Mouse (Mus musculus): Measurements from ENCODE around the gene Samd1. TPM values are rescaled to one million over a fixed set of nuclear protein-coding genes. Genes with fewer than 3 reads are reported as not detected.
"Not testable (repeated sequence)": the region's sequence is repeated elsewhere in the genome, so short reads cannot be mapped to it uniquely, and the experiment has no call there.

Gene Samd1
- polyA plus RNA-seq, 1 experiment, result 50.5 TPM

GRCm38 (mm10) chr8:83977646-83978045 lies 19.8 kb upstream of the Samd1 start:
- Histone ChIP-seq H3K4me1 (ENCODE audit: control insufficient read depth, insufficient read depth, low read length) (peaks cover 51% of the 10 kb centered on the region), H3K27ac (ENCODE audit: insufficient read depth, low read length) (peak overlapping the region; percentile 28; the same call in 1 of the 2 replicates), H3K27me3 (ENCODE audit: control insufficient read depth, insufficient read depth, low read length) (no peaks in the 10 kb centered on the region), H3K4me3 (replicated peaks; ENCODE audit: insufficient read depth, low read depth, low read length) (peak overlapping the region; percentile 48)
- WGBS, result 5% methylated on average over 6 of the region's 6 CpGs
- DNase-seq, result no peak
- no peak for TF ChIP-seq POLR2A (IDR thresholded peaks at IDR 0.05; ENCODE audit: borderline replicate concordance, insufficient read depth, low read length)
- TF ChIP-seq CTCF (IDR thresholded peaks at IDR 0.05; ENCODE audit: borderline replicate concordance, insufficient read depth, low read depth, low read length), result no peak

- TF ChIP-seq CTCF (IDR thresholded peaks at IDR 0.05; ENCODE audit: borderline replicate concordance, insufficient read depth, low read depth, low read length), result no peak
- no peak for TF ChIP-seq POLR2A (IDR thresholded peaks at IDR 0.05; ENCODE audit: borderline replicate concordance, insufficient read depth, low read length)
- H3K4me1 ChIP-seq (ENCODE audit: control insufficient read depth, insufficient read depth, low read length), result peaks cover 51% of the 10 kb centered on the region
- WGBS, result 49% methylated on average over 9 of the region's 9 CpGs
- no peak overlapping the region for H3K4me3 ChIP-seq (replicated peaks; ENCODE audit: insufficient read depth, low read depth, low read length)
- DNase-seq, result no peak
- no peaks in the 10 kb centered on the region for H3K27me3 ChIP-seq (ENCODE audit: control insufficient read depth, insufficient read depth, low read length)
- H3K27ac ChIP-seq (ENCODE audit: insufficient read depth, low read length), result 0 out of 2 replicates have a peak overlapping the region, but pooled peaks have one; percentile 19
Measured at GRCm38 (mm10) chr8:83978200-83978599, 19.3 kb upstream of the Samd1 start.

GRCm38 (mm10) chr8:83980250-83980649 lies 17.2 kb upstream of the Samd1 start:
- DNase-seq, result no peak
- no peaks in the 10 kb centered on the region for H3K27me3 ChIP-seq (ENCODE audit: control insufficient read depth, insufficient read depth, low read length)
- H3K4me1 ChIP-seq (ENCODE audit: control insufficient read depth, insufficient read depth, low read length), result peaks cover 46% of the 10 kb centered on the region
- 13% methylated on average over 1 of the region's 1 CpGs for WGBS
- no peak overlapping the region for H3K4me3 ChIP-seq (replicated peaks; ENCODE audit: insufficient read depth, low read depth, low read length)
- H3K27ac ChIP-seq (ENCODE audit: insufficient read depth, low read length), result peak overlapping the region; percentile 73
- TF ChIP-seq POLR2A (IDR thresholded peaks at IDR 0.05; ENCODE audit: borderline replicate concordance, insufficient read depth, low read length) (no peak), CTCF (IDR thresholded peaks at IDR 0.05; ENCODE audit: borderline replicate concordance, insufficient read depth, low read depth, low read length) (no peak)

GRCm38 (mm10) chr8:83980845-83981244 lies 16.6 kb upstream of the Samd1 start:
- no peak overlapping the region for H3K4me3 ChIP-seq (replicated peaks; ENCODE audit: insufficient read depth, low read depth, low read length)
- no peak for TF ChIP-seq CTCF (IDR thresholded peaks at IDR 0.05; ENCODE audit: borderline replicate concordance, insufficient read depth, low read depth, low read length)
- no peak for TF ChIP-seq POLR2A (IDR thresholded peaks at IDR 0.05; ENCODE audit: borderline replicate concordance, insufficient read depth, low read length)
- 21% methylated on average over 8 of the region's 8 CpGs for WGBS
- no peaks in the 10 kb centered on the region for H3K27me3 ChIP-seq (ENCODE audit: control insufficient read depth, insufficient read depth, low read length)
- no peak for DNase-seq
- peaks cover 46% of the 10 kb centered on the region for H3K4me1 ChIP-seq (ENCODE audit: control insufficient read depth, insufficient read depth, low read length)
- H3K27ac ChIP-seq (ENCODE audit: insufficient read depth, low read length), result peak overlapping the region; percentile 27; the same call in 1 of the 2 replicates

- Histone ChIP-seq H3K27me3 (ENCODE audit: control insufficient read depth, insufficient read depth, low read length) (no peaks in the 10 kb centered on the region), H3K4me3 (replicated peaks; ENCODE audit: insufficient read depth, low read depth, low read length) (no peak overlapping the region), H3K4me1 (ENCODE audit: control insufficient read depth, insufficient read depth, low read length) (peaks cover 46% of the 10 kb centered on the region), H3K27ac (ENCODE audit: insufficient read depth, low read length) (peak overlapping the region; percentile 27; the same call in 1 of the 2 replicates)
- DNase-seq, result peak in 1 of 2 experiments; percentile 52
- 25% methylated on average over 7 of the region's 7 CpGs for WGBS
- TF ChIP-seq POLR2A (IDR thresholded peaks at IDR 0.05; ENCODE audit: borderline replicate concordance, insufficient read depth, low read length) (no peak), CTCF (IDR thresholded peaks at IDR 0.05; ENCODE audit: borderline replicate concordance, insufficient read depth, low read depth, low read length) (no peak)
Measured at GRCm38 (mm10) chr8:83981533-83981932, 15.9 kb upstream of the Samd1 start.

- DNase-seq, result no peak
- TF ChIP-seq POLR2A (IDR thresholded peaks at IDR 0.05; ENCODE audit: borderline replicate concordance, insufficient read depth, low read length), result no peak
- no peak for TF ChIP-seq CTCF (IDR thresholded peaks at IDR 0.05; ENCODE audit: borderline replicate concordance, insufficient read depth, low read depth, low read length)
- peaks cover 39% of the 10 kb centered on the region for H3K4me1 ChIP-seq (ENCODE audit: control insufficient read depth, insufficient read depth, low read length)
- no peak overlapping the region for H3K27ac ChIP-seq (ENCODE audit: insufficient read depth, low read length)
- no peak overlapping the region for H3K4me3 ChIP-seq (replicated peaks; ENCODE audit: insufficient read depth, low read depth, low read length)
- H3K27me3 ChIP-seq (ENCODE audit: control insufficient read depth, insufficient read depth, low read length), result no peaks in the 10 kb centered on the region
- WGBS, result 83% methylated on average over 4 of the region's 4 CpGs
Measured at GRCm38 (mm10) chr8:83982449-83982848, 15.0 kb upstream of the Samd1 start.

GRCm38 (mm10) chr8:83983222-83983621 lies 14.2 kb upstream of the Samd1 start:
- not testable (repeated sequence) for H3K27ac ChIP-seq (ENCODE audit: insufficient read depth, low read length); H3K4me3 ChIP-seq (replicated peaks; ENCODE audit: insufficient read depth, low read depth, low read length); DNase-seq; H3K27me3 ChIP-seq (ENCODE audit: control insufficient read depth, insufficient read depth, low read length)
- H3K4me1 ChIP-seq (ENCODE audit: control insufficient read depth, insufficient read depth, low read length), result peaks cover 31% of the 10 kb centered on the region
- 95% methylated on average over 2 of the region's 2 CpGs for WGBS

GRCm38 (mm10) chr8:83989243-83989642 lies 8.2 kb upstream of the Samd1 start:
- WGBS, result 83% methylated on average over 7 of the region's 7 CpGs
- no peaks in the 10 kb centered on the region for H3K4me1 ChIP-seq (ENCODE audit: control insufficient read depth, insufficient read depth, low read length)
- DNase-seq, result no peak
- no peak overlapping the region for H3K4me3 ChIP-seq (replicated peaks; ENCODE audit: insufficient read depth, low read depth, low read length)
- no peaks in the 10 kb centered on the region for H3K27me3 ChIP-seq (ENCODE audit: control insufficient read depth, insufficient read depth, low read length)
- no peak overlapping the region for H3K27ac ChIP-seq (ENCODE audit: insufficient read depth, low read length)
- TF ChIP-seq CTCF (IDR thresholded peaks at IDR 0.05; ENCODE audit: borderline replicate concordance, insufficient read depth, low read depth, low read length), result no peak
- TF ChIP-seq POLR2A (IDR thresholded peaks at IDR 0.05; ENCODE audit: borderline replicate concordance, insufficient read depth, low read length), result no peak

All from cerebellum, adult 2 months (tissue).